Mouse (Mus musculus) midbrain, embryonic 15.5 days (tissue): ENCODE measurements around the gene Tk2. TPM values are rescaled to one million over a fixed set of nuclear protein-coding genes. Genes with fewer than 3 reads are reported as not detected.

Experiments
- polyA plus RNA-seq: library from polyadenylated mRNA; unstranded; fragments of >200 nt; fragmentation: Nextera tagmentation; extraction: Ambion mirVana; gene quantifications from 2 replicates; pipeline ENCODE4 v1.2.1, GENCODE M21; 2015

The Tk2 gene
- polyA plus RNA-seq, 1 experiment from 2014 or later: 53.9 TPM

Other genes with a start within 250 kb of the Tk2 start
- 15.3 and 16.1 TPM in 2 replicates for gene Cdh5, start 146.9 kb downstream of the Tk2 start, polyA plus RNA-seq
- gene Bean1, start 78.1 kb downstream of the Tk2 start, polyA plus RNA-seq: 6.4 and 6.6 TPM in 2 replicates
- 29.2 and 32.3 TPM in 2 replicates for gene Cklf, start 2.3 kb upstream of the Tk2 start, polyA plus RNA-seq
- not detected in 2 replicates for gene Cmtm2a, start 44.6 kb upstream of the Tk2 start, polyA plus RNA-seq
- gene Gm45711, start 61.5 kb upstream of the Tk2 start, polyA plus RNA-seq: not detected in 2 replicates
- gene Cmtm1, start 61.6 kb upstream of the Tk2 start, polyA plus RNA-seq: not detected in 2 replicates
- not detected in 2 replicates for gene Gm11020, start 73.0 kb upstream of the Tk2 start, polyA plus RNA-seq
- gene Cmtm2b, start 73.7 kb upstream of the Tk2 start, polyA plus RNA-seq: not detected in 2 replicates
- gene Cmtm3, start 90.9 kb upstream of the Tk2 start, polyA plus RNA-seq: 33.2 and 37.2 TPM in 2 replicates
- 2.4 and 2.6 TPM in 2 replicates for gene Cmtm4, start 147.2 kb upstream of the Tk2 start, polyA plus RNA-seq
- 112 and 123 TPM in 2 replicates for gene Dync1li2, start 194.5 kb upstream of the Tk2 start, polyA plus RNA-seq